16 mouse cellular contexts compared by ENCODE assay signal in genomic region chr9:87387516-87387915, GRCm38 (mm10).
"Had no signal": no experiment of that assay in that cellular context is flagged by ENCODE, and none has a peak within 500 bp of the region (broad histone marks: within the 10 kb centered on the region; RNA-seq: fewer than 3 reads in every experiment).

No protein-coding gene starts in this region.

- H3K9me3 ChIP-seq: limb, embryonic 15.5 days; liver, embryonic 12.5 days; midbrain, embryonic 10.5 days; neural tube, embryonic 15.5 days; stomach, embryonic 15.5 days had no signal

- H3K36me3 ChIP-seq: limb, embryonic 15.5 days; liver, embryonic 12.5 days; midbrain, embryonic 10.5 days; neural tube, embryonic 15.5 days; stomach, embryonic 15.5 days had no signal

- H3K4me3 ChIP-seq: limb, embryonic 15.5 days; liver, embryonic 12.5 days; midbrain, embryonic 10.5 days; myocyte; neural tube, embryonic 15.5 days; stomach, embryonic 15.5 days had no signal

- DNase-seq: kidney, adult 8-10 months; kidney, postnatal 25 days; lung, embryonic 14.5 days; lung, postnatal 10 days; lung, postnatal 4 days; midbrain, embryonic 14.5 days; right cerebral cortex, postnatal 4 days; thymus, adult 2 months; thymus, postnatal 25 days had no signal

- H3K4me2 ChIP-seq: limb, embryonic 15.5 days; liver, embryonic 12.5 days; lung, embryonic 14.5 days; neural tube, embryonic 15.5 days; stomach, embryonic 15.5 days had no signal

- H3K4me1 ChIP-seq: limb, embryonic 15.5 days; liver, embryonic 12.5 days; midbrain, embryonic 10.5 days; neural tube, embryonic 15.5 days; stomach, embryonic 15.5 days had no signal

- H3K9ac ChIP-seq: limb, embryonic 15.5 days; liver, embryonic 12.5 days; lung, embryonic 14.5 days; neural tube, embryonic 15.5 days; stomach, embryonic 15.5 days had no signal

- ATAC-seq: intestine, embryonic 16.5 days; liver, embryonic 12.5 days had no signal

- H3K27me3 ChIP-seq: limb, embryonic 15.5 days; liver, embryonic 12.5 days; neural tube, embryonic 15.5 days; stomach, embryonic 15.5 days had no signal

- H3K27ac ChIP-seq: limb, embryonic 15.5 days; liver, embryonic 12.5 days; midbrain, embryonic 10.5 days; neural tube, embryonic 15.5 days; stomach, embryonic 15.5 days had no signal
